Mouse (Mus musculus): ENCODE measurements around the gene Vmn1r18. TPM values are rescaled to one million over a fixed set of nuclear protein-coding genes. Genes with fewer than 3 reads are reported as not detected.

Vmn1r18 gene
- polyA plus RNA-seq (2012; rRNA removed): not detected in 2 replicates

DNA sequence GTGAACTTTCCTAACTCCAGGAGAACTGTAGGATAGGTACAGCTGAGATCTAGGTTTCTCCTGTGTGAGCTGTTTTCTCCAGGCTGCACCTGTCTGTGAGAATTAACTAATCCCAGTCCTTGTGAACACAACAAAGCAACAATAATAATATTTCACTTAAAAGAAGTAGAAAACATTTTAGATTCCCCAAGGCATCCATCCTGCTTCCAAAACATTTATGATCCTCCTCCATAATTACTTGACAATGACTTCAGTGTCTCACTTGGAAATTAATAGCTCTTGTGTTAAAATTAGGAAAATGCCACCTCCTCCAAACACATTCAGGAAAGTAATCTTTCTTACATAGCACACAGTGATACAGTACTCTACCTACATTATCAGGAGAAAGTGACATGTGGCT, at the start of gene Vmn1r18:
Gene Vmn1r18 (minus strand): TSS at position 101 of the 400 bp plus-strand sequence.

DNA sequence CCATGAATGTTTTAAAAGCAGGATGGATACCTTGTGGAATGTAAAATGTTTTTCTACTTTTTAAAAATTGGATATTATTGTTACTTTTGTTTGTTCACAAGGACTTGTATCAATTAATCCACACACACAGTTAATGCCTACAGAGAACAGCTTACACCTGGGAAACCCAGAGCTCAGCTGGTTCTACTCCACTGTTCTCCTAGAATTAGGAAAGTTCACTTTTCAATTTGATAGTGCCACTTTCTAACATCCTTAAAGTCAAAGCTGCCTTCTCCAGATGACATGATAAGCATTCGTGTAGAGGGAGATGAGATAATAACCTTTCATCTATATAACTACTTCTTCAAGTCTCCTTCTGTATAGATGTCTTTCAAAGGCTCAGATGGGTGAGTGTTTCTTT, 33.0 kb upstream of the Vmn1r18 start, which contains the start of gene Vmn1r20:
Gene Vmn1r20 (plus strand): TSS at position 301 of the 400 bp plus-strand sequence.

DNA sequence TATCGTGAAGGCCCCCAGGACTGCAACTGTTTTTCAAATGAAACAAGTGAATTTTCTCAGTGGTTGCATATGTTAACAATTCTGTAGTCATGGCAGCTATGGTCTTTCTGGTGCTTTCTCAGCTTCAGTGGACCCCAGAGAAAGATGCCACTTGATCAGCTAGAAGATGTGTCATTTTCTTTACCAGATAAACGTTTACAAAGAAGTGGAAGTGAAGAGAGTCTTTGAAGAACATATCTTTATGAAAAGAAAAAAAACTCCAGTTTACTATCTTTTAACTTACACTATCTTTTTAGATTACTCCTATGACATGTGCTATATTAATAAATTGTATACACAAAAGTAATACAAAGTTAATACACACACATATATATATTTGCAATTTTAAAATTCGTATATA, 7.9 kb upstream of the Vmn1r18 start, which contains the start of gene Vmn1r19:
Gene Vmn1r19 (plus strand): TSS at position 301 of the 400 bp plus-strand sequence.

DNA sequence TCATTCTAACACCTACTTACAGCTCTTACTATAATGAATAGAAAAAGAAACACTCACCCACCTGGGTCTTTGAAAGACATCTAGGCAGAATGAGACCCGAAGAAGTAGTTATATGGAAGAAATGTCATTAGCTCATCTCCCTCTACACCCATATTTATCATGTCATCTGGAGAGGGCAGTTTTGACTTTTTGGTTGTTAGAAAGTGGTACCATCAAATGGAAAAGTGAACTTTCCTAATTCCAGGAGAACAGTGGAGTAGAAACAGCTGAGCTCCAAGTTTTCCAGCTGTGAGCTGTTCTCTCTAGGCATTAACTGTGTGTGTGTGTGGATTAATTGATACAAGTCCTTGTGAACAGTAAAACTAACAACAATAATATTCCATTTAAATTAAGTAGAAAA, 32.0 kb downstream of the Vmn1r18 start, which contains the start of gene Vmn1r17:
Gene Vmn1r17 (minus strand): TSS at position 101 of the 400 bp plus-strand sequence.

DNA sequence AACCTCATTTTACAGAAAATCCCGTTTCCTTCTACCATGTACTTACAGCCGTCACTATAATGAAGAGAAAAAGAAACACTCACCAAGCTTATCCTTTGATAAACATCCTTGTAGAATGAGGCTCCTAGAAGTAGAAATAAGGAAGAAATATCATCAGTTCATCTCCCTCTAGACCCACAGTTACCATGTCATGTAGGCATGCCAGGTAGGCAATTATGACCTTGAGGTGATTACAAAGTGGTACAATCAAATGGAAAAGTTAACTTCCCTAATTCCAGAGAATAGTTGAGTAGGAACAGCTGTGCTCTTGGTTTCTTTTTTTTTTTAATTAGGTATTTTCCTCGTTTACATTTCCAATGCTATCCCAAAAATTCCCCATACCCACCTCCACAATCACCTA, 66.2 kb downstream of the Vmn1r18 start, which contains the start of gene Vmn1r16:
Gene Vmn1r16 (minus strand): TSS at position 101 of the 400 bp plus-strand sequence.

Other genes starting within 250 kb of the Vmn1r18 start
- not detected in 2 replicates for gene Vmn1r12, start 238.9 kb downstream of the Vmn1r18 start, polyA plus RNA-seq (2012; rRNA removed)
- gene Vmn1r13, start 192.5 kb downstream of the Vmn1r18 start, polyA plus RNA-seq (2012; rRNA removed): not detected in 2 replicates
- not detected in 2 replicates for gene Vmn1r14, start 164.1 kb downstream of the Vmn1r18 start, polyA plus RNA-seq (2012; rRNA removed)
- gene Vmn1r15, start 137.8 kb downstream of the Vmn1r18 start, polyA plus RNA-seq (2012; rRNA removed): not detected in 2 replicates
- not detected in 2 replicates for gene Vmn1r16, start 66.3 kb downstream of the Vmn1r18 start, polyA plus RNA-seq (2012; rRNA removed)
- gene Vmn1r17, start 32.1 kb downstream of the Vmn1r18 start, polyA plus RNA-seq (2012; rRNA removed): not detected in 2 replicates
- gene Vmn1r19, start 8.0 kb upstream of the Vmn1r18 start, polyA plus RNA-seq (2012; rRNA removed): not detected in 2 replicates
- not detected in 2 replicates for gene Vmn1r20, start 33.1 kb upstream of the Vmn1r18 start, polyA plus RNA-seq (2012; rRNA removed)
- 1.4 and 1.7 TPM in 2 replicates for gene Ppm1k, start 139.7 kb upstream of the Vmn1r18 start, polyA plus RNA-seq (2012; rRNA removed)
- 10.3 and 15.9 TPM in 2 replicates for gene Herc6, start 185.2 kb upstream of the Vmn1r18 start, polyA plus RNA-seq (2012; rRNA removed)